Mouse (Mus musculus): ENCODE results near the gene Cep57. TPM values are rescaled to one million over a fixed set of nuclear protein-coding genes. Genes with fewer than 3 reads are reported as not detected.
"Not testable (repeated sequence)": the region's sequence is repeated elsewhere in the genome, so short reads cannot be mapped to it uniquely, and the experiment has no call there.

The Cep57 gene
- polyA plus RNA-seq, 1 experiment from 2014 or later: 46.9 TPM

DNA sequence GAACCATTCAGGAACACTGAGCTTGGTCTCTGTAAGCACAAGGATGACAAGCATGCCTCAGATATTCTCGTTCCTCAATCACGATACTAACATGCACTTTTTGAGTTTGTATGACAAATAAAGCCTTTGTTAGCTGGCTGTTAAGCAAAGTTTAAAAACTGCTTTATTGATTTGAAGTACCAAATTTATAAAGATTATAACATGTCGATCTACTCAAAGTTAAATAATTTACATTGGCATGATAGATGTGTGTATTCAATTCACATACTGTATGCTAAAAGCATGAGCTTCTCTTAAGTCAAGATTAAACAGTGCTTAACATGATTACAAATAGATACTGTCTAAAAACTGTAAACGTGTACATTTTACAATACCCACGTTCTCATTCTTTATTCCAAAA is 19.2 kb downstream of the Cep57 start:
- Histone ChIP-seq H3K4me2 (ENCODE audit: low read length) (no peak overlapping the region), H3K4me1 (replicated peaks; ENCODE audit: control insufficient read depth, insufficient read depth, low read length) (no peaks in the 10 kb centered on the region), H3K27ac (ENCODE audit: low read length) (no peak overlapping the region), H3K4me3 (replicated peaks; ENCODE audit: low read length) (no peak overlapping the region), H3K36me3 (ENCODE audit: control insufficient read depth, insufficient read depth) (peaks cover 36% of the 10 kb centered on the region), H3K27me3 (replicated peaks; ENCODE audit: control insufficient read depth, insufficient read depth, low read length) (no peaks in the 10 kb centered on the region), H3K9me3 (ENCODE audit: control insufficient read depth, low read length) (no peaks in the 10 kb centered on the region), H3K9ac (replicated peaks; ENCODE audit: low read depth, low read length) (no peak overlapping the region)
- no peak for ATAC-seq
- WGBS: 87% methylated on average over 5 of the region's 5 CpGs

DNA sequence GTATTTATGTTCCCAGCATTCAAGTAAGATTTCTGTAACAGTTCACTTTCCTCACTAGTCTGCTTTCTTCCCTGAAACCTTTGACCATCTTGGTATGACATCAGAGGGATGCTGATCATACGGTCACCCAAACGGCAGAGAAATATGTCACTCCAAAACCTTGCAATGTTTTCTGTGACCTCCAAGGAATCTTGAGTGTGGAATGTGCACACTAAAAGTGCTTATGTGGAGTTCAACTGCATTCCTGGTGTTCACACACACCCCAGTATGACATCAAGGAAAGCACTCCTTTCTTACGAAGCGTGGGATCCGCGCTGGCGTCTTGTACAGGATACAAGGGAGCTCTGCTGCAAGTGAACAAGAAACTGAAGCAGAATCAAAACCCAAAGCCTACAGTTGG is 20.1 kb downstream of the Cep57 start:
- Histone ChIP-seq H3K36me3 (ENCODE audit: control insufficient read depth, insufficient read depth) (peaks cover 34% of the 10 kb centered on the region), H3K4me2 (ENCODE audit: low read length) (no peak overlapping the region), H3K9ac (replicated peaks; ENCODE audit: low read depth, low read length) (no peak overlapping the region), H3K27me3 (replicated peaks; ENCODE audit: control insufficient read depth, insufficient read depth, low read length) (no peaks in the 10 kb centered on the region), H3K9me3 (ENCODE audit: control insufficient read depth, low read length) (no peaks in the 10 kb centered on the region), H3K4me3 (replicated peaks; ENCODE audit: low read length) (no peak overlapping the region), H3K27ac (ENCODE audit: low read length) (no peak overlapping the region), H3K4me1 (replicated peaks; ENCODE audit: control insufficient read depth, insufficient read depth, low read length) (no peaks in the 10 kb centered on the region)
- WGBS: 93% methylated on average over 7 of the region's 7 CpGs
- ATAC-seq: no peak

- no peaks in the 10 kb centered on the region for H3K9me3 ChIP-seq (ENCODE audit: control insufficient read depth, low read length)
- no peak overlapping the region for H3K9ac ChIP-seq (replicated peaks; ENCODE audit: low read depth, low read length)
- H3K36me3 ChIP-seq (ENCODE audit: control insufficient read depth, insufficient read depth): peaks cover 26% of the 10 kb centered on the region
- H3K27me3 ChIP-seq (replicated peaks; ENCODE audit: control insufficient read depth, insufficient read depth, low read length): no peaks in the 10 kb centered on the region
- ATAC-seq: no peak
- H3K27ac ChIP-seq (ENCODE audit: low read length): no peak overlapping the region
- no peak overlapping the region for H3K4me2 ChIP-seq (ENCODE audit: low read length)
- H3K4me1 ChIP-seq (replicated peaks; ENCODE audit: control insufficient read depth, insufficient read depth, low read length): no peaks in the 10 kb centered on the region
- WGBS: 68% methylated on average over 1 of the region's 1 CpGs
- no peak overlapping the region for H3K4me3 ChIP-seq (replicated peaks; ENCODE audit: low read length)
Measured at GRCm38 (mm10) chr9:13804480-13804879, 22.4 kb downstream of the Cep57 start.

DNA sequence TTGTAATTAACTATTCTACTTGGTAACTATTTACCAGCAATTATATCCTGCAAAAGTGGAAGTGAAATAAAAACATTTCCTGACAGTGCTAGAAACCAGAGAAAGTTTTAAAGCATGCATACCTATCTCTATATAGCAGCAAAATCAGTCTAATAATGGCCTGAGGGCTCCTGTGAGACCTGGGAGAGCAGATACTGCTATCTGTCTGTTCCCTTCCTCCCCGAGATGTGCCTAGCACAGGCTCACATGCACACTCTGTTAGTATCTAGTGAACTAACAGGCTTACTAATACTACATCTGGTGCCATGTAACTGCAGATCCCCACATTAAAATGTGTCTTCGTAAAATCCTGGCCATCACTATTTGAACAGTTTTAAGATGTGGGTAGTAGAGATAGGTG is 32.2 kb downstream of the Cep57 start:
- no peak for ATAC-seq

DNA sequence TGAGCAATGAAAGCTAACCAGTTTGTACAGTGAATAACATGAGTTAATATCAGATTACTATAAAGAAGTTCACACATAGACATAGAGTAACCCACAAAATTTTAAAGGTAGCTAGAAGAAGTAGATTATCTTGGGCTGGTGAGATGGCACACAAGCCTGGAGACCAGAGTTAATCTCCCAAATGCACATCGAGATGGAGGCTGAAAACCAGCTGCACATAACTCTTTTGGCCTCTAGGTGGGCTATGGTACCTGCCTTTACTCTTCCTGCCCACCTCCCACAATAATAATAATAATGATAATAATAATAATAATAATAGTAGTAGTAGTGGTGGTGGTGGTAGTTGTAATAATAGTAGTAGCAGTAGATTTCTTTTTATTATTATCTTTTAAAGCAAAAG is 32.6 kb downstream of the Cep57 start:
- Histone ChIP-seq H3K36me3 (ENCODE audit: control insufficient read depth, insufficient read depth) (peaks cover 11% of the 10 kb centered on the region), H3K27ac (ENCODE audit: low read length) (no peak overlapping the region), H3K4me2 (ENCODE audit: low read length) (no peak overlapping the region), H3K27me3 (replicated peaks; ENCODE audit: control insufficient read depth, insufficient read depth, low read length) (no peaks in the 10 kb centered on the region), H3K4me1 (replicated peaks; ENCODE audit: control insufficient read depth, insufficient read depth, low read length) (no peaks in the 10 kb centered on the region), H3K4me3 (replicated peaks; ENCODE audit: low read length) (no peak overlapping the region), H3K9me3 (ENCODE audit: control insufficient read depth, low read length) (no peaks in the 10 kb centered on the region), H3K9ac (replicated peaks; ENCODE audit: low read depth, low read length) (no peak overlapping the region)
- ATAC-seq: no peak
- 69% methylated on average over 1 of the region's 1 CpGs for WGBS

More for the DNA sequence above, 32.2 kb downstream of the Cep57 start:
- H3K4me1 ChIP-seq (replicated peaks; ENCODE audit: control insufficient read depth, insufficient read depth, low read length): no peaks in the 10 kb centered on the region
- no peak overlapping the region for H3K4me2 ChIP-seq (ENCODE audit: low read length)
- H3K27me3 ChIP-seq (replicated peaks; ENCODE audit: control insufficient read depth, insufficient read depth, low read length): no peaks in the 10 kb centered on the region
- H3K4me3 ChIP-seq (replicated peaks; ENCODE audit: low read length): no peak overlapping the region
- 92% methylated on average over 2 of the region's 2 CpGs for WGBS
- H3K36me3 ChIP-seq (ENCODE audit: control insufficient read depth, insufficient read depth): peaks cover 14% of the 10 kb centered on the region
- H3K9me3 ChIP-seq (ENCODE audit: control insufficient read depth, low read length): no peaks in the 10 kb centered on the region
- H3K27ac ChIP-seq (ENCODE audit: low read length): no peak overlapping the region
- no peak overlapping the region for H3K9ac ChIP-seq (replicated peaks; ENCODE audit: low read depth, low read length)

GRCm38 (mm10) chr9:13790864-13791263 is 36.0 kb downstream of the Cep57 start:
- not testable (repeated sequence) for H3K4me1 ChIP-seq (replicated peaks; ENCODE audit: control insufficient read depth, insufficient read depth, low read length); H3K27ac ChIP-seq (ENCODE audit: low read length); H3K9me3 ChIP-seq (ENCODE audit: control insufficient read depth, low read length); H3K4me3 ChIP-seq (replicated peaks; ENCODE audit: low read length); ATAC-seq; H3K36me3 ChIP-seq (ENCODE audit: control insufficient read depth, insufficient read depth); H3K9ac ChIP-seq (replicated peaks; ENCODE audit: low read depth, low read length); H3K4me2 ChIP-seq (ENCODE audit: low read length); H3K27me3 ChIP-seq (replicated peaks; ENCODE audit: control insufficient read depth, insufficient read depth, low read length)
- over 99% methylated on average over 7 of the region's 8 CpGs for WGBS

GRCm38 (mm10) chr9:13781985-13782384 is 44.9 kb downstream of the Cep57 start:
- no peak for ATAC-seq
- no peak overlapping the region for H3K4me3 ChIP-seq (replicated peaks; ENCODE audit: low read length)
- peaks cover 3% of the 10 kb centered on the region; the same call in 1 of the 2 replicates for H3K36me3 ChIP-seq (ENCODE audit: control insufficient read depth, insufficient read depth)
- H3K4me2 ChIP-seq (ENCODE audit: low read length): no peak overlapping the region
- 98% methylated on average over 1 of the region's 1 CpGs for WGBS
- H3K27me3 ChIP-seq (replicated peaks; ENCODE audit: control insufficient read depth, insufficient read depth, low read length): no peaks in the 10 kb centered on the region
- peaks cover 3% of the 10 kb centered on the region; the same call in 1 of the 2 replicates for H3K9me3 ChIP-seq (ENCODE audit: control insufficient read depth, low read length)
- no peaks in the 10 kb centered on the region for H3K4me1 ChIP-seq (replicated peaks; ENCODE audit: control insufficient read depth, insufficient read depth, low read length)
- H3K9ac ChIP-seq (replicated peaks; ENCODE audit: low read depth, low read length): no peak overlapping the region
- no peak overlapping the region for H3K27ac ChIP-seq (ENCODE audit: low read length)

DNA sequence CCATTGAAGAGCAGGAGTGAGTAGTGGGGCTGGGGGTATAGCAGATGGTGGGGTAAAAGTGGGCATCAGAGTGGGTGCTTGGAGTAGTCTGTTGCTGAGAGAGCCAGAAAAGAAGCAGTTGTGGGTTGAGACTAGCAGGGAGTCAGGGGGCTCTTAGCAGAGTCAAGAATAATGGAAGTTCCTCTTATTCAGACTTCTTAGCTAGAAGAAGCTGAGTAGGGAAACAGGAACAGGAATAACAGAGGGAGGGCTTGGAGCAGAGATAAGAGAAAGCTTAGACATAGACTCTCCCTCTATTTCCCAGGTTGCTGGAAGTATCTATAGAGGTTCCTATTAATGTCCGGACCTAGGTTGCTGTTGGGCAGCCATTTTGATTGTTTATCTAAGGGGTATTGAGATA is 52.2 kb downstream of the Cep57 start:
- WGBS: 88% methylated on average over 1 of the region's 1 CpGs
- Histone ChIP-seq H3K4me3 (replicated peaks; ENCODE audit: low read length) (no peak overlapping the region), H3K27me3 (replicated peaks; ENCODE audit: control insufficient read depth, insufficient read depth, low read length) (no peaks in the 10 kb centered on the region), H3K4me2 (ENCODE audit: low read length) (no peak overlapping the region), H3K9me3 (ENCODE audit: control insufficient read depth, low read length) (no peaks in the 10 kb centered on the region), H3K4me1 (replicated peaks; ENCODE audit: control insufficient read depth, insufficient read depth, low read length) (no peaks in the 10 kb centered on the region), H3K27ac (ENCODE audit: low read length) (no peak overlapping the region), H3K36me3 (ENCODE audit: control insufficient read depth, insufficient read depth) (no peaks in the 10 kb centered on the region), H3K9ac (replicated peaks; ENCODE audit: low read depth, low read length) (no peak overlapping the region)
- ATAC-seq: no peak

- no peaks in the 10 kb centered on the region; the same call in 1 of the 2 replicates for H3K4me1 ChIP-seq (replicated peaks; ENCODE audit: control insufficient read depth, insufficient read depth, low read length)
- no peaks in the 10 kb centered on the region for H3K36me3 ChIP-seq (ENCODE audit: control insufficient read depth, insufficient read depth)
- H3K27me3 ChIP-seq (replicated peaks; ENCODE audit: control insufficient read depth, insufficient read depth, low read length): no peaks in the 10 kb centered on the region
- no peaks in the 10 kb centered on the region for H3K9me3 ChIP-seq (ENCODE audit: control insufficient read depth, low read length)
- H3K4me2 ChIP-seq (ENCODE audit: low read length): no peak overlapping the region
- H3K27ac ChIP-seq (ENCODE audit: low read length): no peak overlapping the region
- 82% methylated on average over 7 of the region's 7 CpGs for WGBS
- H3K9ac ChIP-seq (replicated peaks; ENCODE audit: low read depth, low read length): no peak overlapping the region
- no peak overlapping the region for H3K4me3 ChIP-seq (replicated peaks; ENCODE audit: low read length)
- ATAC-seq: no peak
Measured at GRCm38 (mm10) chr9:13766570-13766969, 60.3 kb downstream of the Cep57 start.

DNA sequence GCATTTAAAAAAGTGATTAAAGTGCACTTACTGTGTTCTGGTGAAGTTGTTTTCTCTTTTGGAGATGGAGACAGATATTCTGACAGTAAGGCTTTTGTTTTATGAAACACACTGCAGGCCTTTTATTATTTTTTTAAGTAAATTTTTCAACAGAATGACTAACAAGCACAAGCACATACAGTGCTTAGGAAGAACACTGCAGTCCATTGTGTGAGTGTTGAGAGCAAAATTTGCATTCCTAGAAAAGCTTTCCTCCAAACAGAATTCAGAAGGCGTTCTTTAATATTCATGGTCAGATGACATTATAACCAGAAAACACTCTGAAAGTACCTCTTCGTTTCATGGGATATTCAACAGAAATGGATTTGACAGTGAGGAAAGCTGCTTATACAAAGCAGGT is 61.3 kb downstream of the Cep57 start:
- Histone ChIP-seq H3K4me2 (ENCODE audit: low read length) (no peak overlapping the region), H3K27me3 (replicated peaks; ENCODE audit: control insufficient read depth, insufficient read depth, low read length) (no peaks in the 10 kb centered on the region), H3K9me3 (ENCODE audit: control insufficient read depth, low read length) (no peaks in the 10 kb centered on the region), H3K36me3 (ENCODE audit: control insufficient read depth, insufficient read depth) (no peaks in the 10 kb centered on the region), H3K9ac (replicated peaks; ENCODE audit: low read depth, low read length) (no peak overlapping the region), H3K27ac (ENCODE audit: low read length) (no peak overlapping the region), H3K4me1 (replicated peaks; ENCODE audit: control insufficient read depth, insufficient read depth, low read length) (no peaks in the 10 kb centered on the region; the same call in 1 of the 2 replicates), H3K4me3 (replicated peaks; ENCODE audit: low read length) (no peak overlapping the region)
- no peak for ATAC-seq
- WGBS: 35% methylated on average over 2 of the region's 2 CpGs

All from forebrain, embryonic 16.5 days (tissue).